Mouse (Mus musculus) G1E (cell line): Measurements from ENCODE around the gene S100a13.

ENCODE experiments used
- CTCF ChIP-seq: IDR thresholded peaks from 2 replicates; pipeline ENCODE4 v1.5.1; 2012; ENCODE audit warnings: low read depth, low read length, inconsistent platforms, mixed read lengths
- POLR2AphosphoS5 ChIP-seq: IDR thresholded peaks from 2 replicates; pipeline ENCODE4 v1.6.1; 2012; ENCODE audit warnings: low read depth, low read length, inconsistent platforms; ENCODE audit not compliant: insufficient replicate concordance
- TAL1 ChIP-seq: conservative IDR thresholded peaks from 2 replicates; pipeline ENCODE4 v1.6.1; 2012; ENCODE audit warnings: low read depth, low read length, inconsistent platforms, mixed read lengths

DNA sequence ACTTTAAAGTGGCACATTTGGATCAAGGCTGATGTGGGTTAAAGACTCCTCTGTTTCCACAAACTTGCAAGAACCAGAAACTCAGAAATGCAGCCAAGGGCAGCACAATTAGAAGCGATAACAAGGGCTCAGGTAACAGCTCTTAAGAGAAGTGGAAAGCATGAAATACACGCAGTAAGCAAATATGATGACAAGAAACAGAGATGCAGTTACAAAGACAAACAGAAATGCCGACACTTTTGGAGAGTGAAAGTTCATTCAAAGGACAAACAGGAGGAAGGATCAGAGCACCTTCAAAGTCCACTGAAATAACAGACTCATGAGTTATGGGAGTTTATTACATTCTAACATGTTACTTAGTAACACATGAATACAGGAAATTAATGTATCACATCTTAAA lies 7.9 kb upstream of the S100a13 start:
- TF ChIP-seq CTCF (no peak), TAL1 (no peak), POLR2AphosphoS5 (no peak)
